Mouse (Mus musculus) macrophage (primary cell): Measurements from ENCODE around the gene Ccl4. TPM values are rescaled to one million over a fixed set of nuclear protein-coding genes. Genes with fewer than 3 reads are reported as not detected.

Source experiments
- H3K27ac ChIP-seq: fragments of 350-480 bp; formaldehyde crosslinking; 2 replicates; pipeline ENCODE4 v1.9.0; 2021
- H3K36me3 ChIP-seq: fragments of 350-480 bp; formaldehyde crosslinking; 2 replicates; pipeline ENCODE4 v1.9.0; 2021; ENCODE audit errors: inconsistent target
- H3K4me3 ChIP-seq: fragments of 350-480 bp; formaldehyde crosslinking; 2 replicates; pipeline ENCODE4 v1.9.0; 2021; ENCODE audit errors: inconsistent target
- H3K79me2 ChIP-seq: fragments of 350-480 bp; formaldehyde crosslinking; 2 replicates; pipeline ENCODE4 v1.9.0; 2021; ENCODE audit errors: inconsistent target
- WGBS: methylation state at CpG from one replicate; pipeline ENCODE4 v1.1.7; 2026; ENCODE audit warnings: inconsistent platforms; ENCODE audit not compliant: missing documents; 5-methylcytosine and 5-hydroxymethylcytosine counted together
- polyA plus RNA-seq: library from polyadenylated mRNA; stranded (reverse); fragments of 250-400 nt; gene quantifications from 3 replicates; pipeline ENCODE4 v1.2.4, GENCODE M21; 2018; ENCODE audit warnings: inconsistent platforms

The Ccl4 gene
- polyA plus RNA-seq, 1 experiment from 2014 or later, result 101 TPM

- H3K79me2 ChIP-seq, result no peaks in the 10 kb centered on the region
- WGBS, result 0% methylated on average over 2 of the region's 2 CpGs
- no peak overlapping the region for H3K4me3 ChIP-seq
- H3K27ac ChIP-seq, result peak overlapping the region; percentile 12; the same call in 1 of the 2 replicates
- H3K36me3 ChIP-seq, result no peaks in the 10 kb centered on the region
Measured at GRCm38 (mm10) chr11:83713925-83714324, 51.5 kb downstream of the Ccl4 start.

Other genes starting within 250 kb of the Ccl4 start
- gene Gas2l2, start 233.1 kb upstream of the Ccl4 start, polyA plus RNA-seq, result not detected in 3 replicates
- gene 1700020L24Rik, start 224.9 kb upstream of the Ccl4 start, polyA plus RNA-seq, result 0.26 TPM in 1 of 3 replicates, not detected in the others
- 0.13 to 0.46 TPM (median 0.22 TPM) in 3 replicates for gene Mmp28, start 199.5 kb upstream of the Ccl4 start, polyA plus RNA-seq
- gene Taf15, start 189.5 kb upstream of the Ccl4 start, polyA plus RNA-seq, result 57.5 to 132 TPM (median 64.8 TPM) in 3 replicates
- gene Heatr9, start 140.4 kb upstream of the Ccl4 start, polyA plus RNA-seq, result 0.34 TPM in 1 of 3 replicates, not detected in the others
- gene Ccl5, start 132.1 kb upstream of the Ccl4 start, polyA plus RNA-seq, result 67.6 to 220 TPM (median 169 TPM) in 3 replicates
- 289 to 625 TPM (median 620 TPM) in 3 replicates for gene Ccl9, start 83.9 kb upstream of the Ccl4 start, polyA plus RNA-seq
- 508 to 1,107 TPM (median 907 TPM) in 3 replicates for gene Ccl6, start 69.5 kb upstream of the Ccl4 start, polyA plus RNA-seq
- gene Rpl9-ps1, start 17.0 kb upstream of the Ccl4 start, polyA plus RNA-seq, result not detected in 3 replicates
- 203 to 397 TPM (median 307 TPM) in 3 replicates for gene Ccl3, start 13.2 kb upstream of the Ccl4 start, polyA plus RNA-seq
- 635 to 1,651 TPM (median 1,108 TPM) in 3 replicates for gene Wfdc17, start 41.4 kb downstream of the Ccl4 start, polyA plus RNA-seq
- 1.5 to 1.6 TPM in 2 of 3 replicates, not detected in the other for gene Wfdc18, start 46.4 kb downstream of the Ccl4 start, polyA plus RNA-seq
- gene Wfdc21, start 84.4 kb downstream of the Ccl4 start, polyA plus RNA-seq, result 1.2 to 2.7 TPM in 2 of 3 replicates, not detected in the other
- 7.6 to 11.1 TPM (median 8.3 TPM) in 3 replicates for gene Heatr6, start 91.1 kb downstream of the Ccl4 start, polyA plus RNA-seq
- gene Hnf1b, start 187.5 kb downstream of the Ccl4 start, polyA plus RNA-seq, result not detected in 3 replicates